Mouse (Mus musculus): ENCODE measurements around the gene Cdc42ep4.

GRCm38 (mm10) chr11:113690506-113690905 is 61.2 kb downstream of the Cdc42ep4 start:
- TF ChIP-seq CTCF (IDR thresholded peaks at IDR 0.05; ENCODE audit: extremely low read depth, insufficient read depth, insufficient read length, insufficient replicate concordance) (no peak), POLR2A (IDR thresholded peaks at IDR 0.05; ENCODE audit: low read depth, low read length) (no peak)

All from spleen, adult 2 months (tissue).